Mouse (Mus musculus) lung, postnatal 0 days (tissue): ENCODE data around the gene Gm10024. TPM values are rescaled to one million over a fixed set of nuclear protein-coding genes. Genes with fewer than 3 reads are reported as not detected.
A peak's percentile ranks its signal among the peaks of the same experiment; 100 is the strongest.
"Not testable (repeated sequence)": the region's sequence is repeated elsewhere in the genome, so short reads cannot be mapped to it uniquely, and the experiment has no call there.

Experiments used
- ATAC-seq: fragments of 200-750 bp; cut with Nextera tagmentation; 2 replicates; pipeline ENCODE4 v1.8.0; 2017; ENCODE audit warnings: moderate library complexity
- DNase-seq: peaks from one replicate; pipeline ENCODE4 v3.0.0-alpha.2; 2016; ENCODE audit warnings: low spot score
- H3K27ac ChIP-seq: fragments of 300-500 bp; sonication (generic); 2 replicates; pipeline ENCODE4 v1.5.1; 2014; ENCODE audit warnings: antibody characterized with exemption, mild to moderate bottlenecking, low read length, mixed read lengths
- H3K27me3 ChIP-seq: fragments of 300-500 bp; sonication (generic); replicated peaks from 2 replicates; pipeline ENCODE4 v1.6.1; 2014; ENCODE audit warnings: low read length, mixed read lengths; ENCODE audit not compliant: insufficient read depth
- H3K36me3 ChIP-seq: fragments of 300-500 bp; sonication (generic); 2 replicates; pipeline ENCODE4 v1.6.1; 2014; ENCODE audit warnings: low read length, mixed read lengths; ENCODE audit not compliant: insufficient read depth
- H3K4me1 ChIP-seq: fragments of 300-500 bp; sonication (generic); 2 replicates; pipeline ENCODE4 v1.6.1; 2014; ENCODE audit warnings: antibody characterized with exemption, low read depth, low read length, mixed read lengths; ENCODE audit not compliant: insufficient read depth
- H3K4me2 ChIP-seq: fragments of 300-500 bp; sonication (generic); replicated peaks from 2 replicates; pipeline ENCODE4 v1.6.1; 2014; ENCODE audit warnings: low read depth, mild to moderate bottlenecking, low read length, moderate library complexity, mixed read lengths
- H3K4me3 ChIP-seq: fragments of 300-500 bp; sonication (generic); 2 replicates; pipeline ENCODE4 v1.5.1; 2014; ENCODE audit warnings: low read depth, low read length
- H3K9ac ChIP-seq: fragments of 300-500 bp; sonication (generic); replicated peaks from 2 replicates; pipeline ENCODE4 v1.6.1; 2014; ENCODE audit warnings: low read depth, mild to moderate bottlenecking
- H3K9me3 ChIP-seq: fragments of 300-500 bp; sonication (generic); 2 replicates; pipeline ENCODE4 v1.6.1; 2016; ENCODE audit warnings: low read length, mixed read lengths
- CTCF ChIP-seq: IDR thresholded peaks from 2 replicates; pipeline ENCODE4 v1.5.1; 2016; ENCODE audit warnings: antibody characterized with exemption, mild to moderate bottlenecking
- EP300 ChIP-seq: IDR thresholded peaks from 2 replicates; pipeline ENCODE4 v1.6.1; 2016; ENCODE audit warnings: antibody characterized with exemption, mild to moderate bottlenecking, control low read depth
- whole genome bisulfite sequencing: fragments of 180-500 bp; shearing (Covaris S2); extraction: QIAGEN DNeasy Blood & Tissue Kit; methylation state at CpG from one replicate; pipeline ENCODE4 v1.1.7; 2014; 5-methylcytosine and 5-hydroxymethylcytosine counted together
- polyA plus RNA-seq: library from polyadenylated mRNA; unstranded; fragments of >200 nt; fragmentation: Nextera tagmentation; extraction: Ambion mirVana; gene quantifications from 2 replicates; pipeline ENCODE4 v1.2.1, GENCODE M21; 2015

The Gm10024 gene
- polyA plus RNA-seq, 1 experiment from 2014 or later: not detected

DNA sequence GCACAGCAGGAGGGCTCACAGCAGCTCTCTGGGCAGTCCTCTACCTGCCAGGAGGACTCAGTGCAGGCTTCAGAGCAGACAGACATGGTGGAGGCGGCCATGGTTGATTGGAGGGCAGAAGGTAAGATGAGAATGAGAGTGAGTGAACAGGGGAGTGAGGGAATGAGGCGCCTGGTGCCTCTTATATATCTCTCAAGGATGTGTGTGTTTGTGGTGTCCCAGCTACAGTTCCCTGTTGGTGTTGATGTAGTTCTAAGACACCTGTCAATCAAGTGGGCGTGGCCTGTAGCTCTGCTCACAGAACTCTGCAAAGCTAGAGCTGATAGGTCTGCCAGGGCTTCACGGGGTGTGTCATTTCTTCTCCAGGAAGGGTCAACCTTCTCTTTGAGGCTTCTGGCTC is 14.1 kb upstream of the Gm10024 start, which contains the start of gene Gm9508:
TSS of gene Gm9508 (minus strand) at position 101 of the 400 bp plus-strand sequence.
- Histone ChIP-seq H3K36me3 (no peaks in the 10 kb centered on the region), H3K27ac (no peak within 1 kb of the TSS), H3K4me2 (no peak within 1 kb of the TSS), H3K9ac (no peak within 1 kb of the TSS), H3K4me3 (no peak within 1 kb of the TSS), H3K27me3 (no peaks in the 10 kb centered on the region), H3K4me1 (no peaks in the 10 kb centered on the region), H3K9me3 (no peaks in the 10 kb centered on the region)
- no peak for TF ChIP-seq CTCF
- no peak for TF ChIP-seq EP300
- 19% methylated on average over 4 of the region's 4 CpGs for WGBS
- no peak for DNase-seq
- no peak for ATAC-seq

DNA sequence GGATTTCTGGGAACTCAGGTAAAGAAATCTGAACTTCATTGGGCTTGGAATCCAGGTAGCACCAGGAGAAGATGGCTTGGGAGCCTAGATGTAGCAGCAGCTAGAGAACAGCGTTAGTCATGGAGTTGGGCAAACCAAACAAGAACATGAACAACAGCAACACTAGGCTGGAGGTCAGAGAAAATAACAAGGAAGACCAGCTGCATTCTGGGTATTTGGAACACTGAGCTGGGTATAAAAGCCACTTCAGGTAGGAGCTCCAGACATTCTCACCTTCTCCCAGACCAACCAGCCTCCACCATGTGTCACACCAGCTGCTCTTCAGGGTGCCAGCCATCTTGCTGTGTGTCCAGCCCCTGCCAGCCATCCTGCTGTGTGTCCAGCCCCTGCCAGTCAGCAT is 4.9 kb upstream of the Gm10024 start, which contains the start of gene Gm10272:
TSS of gene Gm10272 (plus strand) at position 301 of the 400 bp plus-strand sequence.
- H3K4me1 ChIP-seq: no peaks in the 10 kb centered on the region
- H3K36me3 ChIP-seq: no peaks in the 10 kb centered on the region
- no peak within 1 kb of the TSS for H3K4me2 ChIP-seq
- H3K9ac ChIP-seq: no peak within 1 kb of the TSS
- no peaks in the 10 kb centered on the region for H3K9me3 ChIP-seq
- no peaks in the 10 kb centered on the region for H3K27me3 ChIP-seq
- DNase-seq (no peak), ATAC-seq (no peak)
- H3K4me3 ChIP-seq: no peak within 1 kb of the TSS
- H3K27ac ChIP-seq: no peak within 1 kb of the TSS
- TF ChIP-seq CTCF: no peak
- no peak for TF ChIP-seq EP300
- 100% methylated on average over 1 of the region's 1 CpGs for WGBS

DNA sequence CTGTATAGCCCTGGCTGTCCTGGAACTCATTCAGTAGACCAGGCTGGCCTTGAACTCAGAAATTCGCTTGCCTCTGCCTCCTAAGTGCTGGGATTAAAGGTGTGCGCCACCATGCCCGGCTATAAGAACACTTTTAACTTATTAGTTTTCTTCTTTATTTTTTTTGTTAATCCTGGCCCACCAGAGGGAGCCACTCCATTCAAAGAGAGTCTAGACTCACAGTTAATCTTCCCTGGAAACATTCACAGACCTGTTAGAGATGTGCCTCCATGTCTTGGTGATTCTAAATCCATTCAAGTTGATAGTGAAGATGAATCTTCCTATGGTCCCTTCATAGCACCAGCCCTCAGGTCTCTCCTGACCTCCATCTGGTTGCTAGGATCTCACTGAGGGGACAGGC is 1.4 kb upstream of the Gm10024 start:
- DNase-seq: no peak
- no peak overlapping the region for H3K27ac ChIP-seq
- TF ChIP-seq CTCF: peak; percentile 26
- no peak for TF ChIP-seq EP300
- no peak overlapping the region for H3K4me3 ChIP-seq
- H3K4me2 ChIP-seq: no peak overlapping the region
- no peak for ATAC-seq
- 63% methylated on average over 3 of the region's 3 CpGs for WGBS
- no peaks in the 10 kb centered on the region for H3K4me1 ChIP-seq
- H3K9ac ChIP-seq: no peak overlapping the region
- H3K36me3 ChIP-seq: no peaks in the 10 kb centered on the region
- no peaks in the 10 kb centered on the region for H3K27me3 ChIP-seq
- no peaks in the 10 kb centered on the region for H3K9me3 ChIP-seq

DNA sequence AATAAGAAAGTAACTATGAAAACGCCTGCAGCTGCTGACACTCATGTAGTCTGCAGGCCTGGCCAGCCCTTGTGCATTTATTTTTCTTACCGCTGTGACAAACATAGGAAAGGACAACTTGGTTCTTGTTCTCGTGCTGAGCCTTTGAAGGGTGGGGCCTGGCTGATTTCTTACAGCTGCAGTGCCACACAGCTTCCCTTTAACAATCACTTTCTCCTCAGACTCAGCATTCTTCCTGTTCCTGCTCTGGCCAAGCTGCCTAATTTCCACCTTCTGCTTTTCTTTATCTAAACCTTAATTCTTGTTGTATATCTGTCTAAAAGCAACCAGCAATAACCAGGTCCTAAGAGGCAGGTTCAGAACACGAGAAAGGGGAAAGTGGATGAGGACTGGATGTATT is 2.5 kb downstream of the Gm10024 start:
- no peaks in the 10 kb centered on the region for H3K27me3 ChIP-seq
- H3K27ac ChIP-seq: no peak overlapping the region
- DNase-seq: no peak
- WGBS: 45% methylated on average over 4 of the region's 4 CpGs
- no peaks in the 10 kb centered on the region for H3K36me3 ChIP-seq
- H3K4me1 ChIP-seq: no peaks in the 10 kb centered on the region
- H3K4me2 ChIP-seq: no peak overlapping the region
- H3K4me3 ChIP-seq: no peak overlapping the region
- no peaks in the 10 kb centered on the region for H3K9me3 ChIP-seq
- TF ChIP-seq EP300 (no peak), CTCF (no peak)
- ATAC-seq: no peak
- H3K9ac ChIP-seq: no peak overlapping the region

DNA sequence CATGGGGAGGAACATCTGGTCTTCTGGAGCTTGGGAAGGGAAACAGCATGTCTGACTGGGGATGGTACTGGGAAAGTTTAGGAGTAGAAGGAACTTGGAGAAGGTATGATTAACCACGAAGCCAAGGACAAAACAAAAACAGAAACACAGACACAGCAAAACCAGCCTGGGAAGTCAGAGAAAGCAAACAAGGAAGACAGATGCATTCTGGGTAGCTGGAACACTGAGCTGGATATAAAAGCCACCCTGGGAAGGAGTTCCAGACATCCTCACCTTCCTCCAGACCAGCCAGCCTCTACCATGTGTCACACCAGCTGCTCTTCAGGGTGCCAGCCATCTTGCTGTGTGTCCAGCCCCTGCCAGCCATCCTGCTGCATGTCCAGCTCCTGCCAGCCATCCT is 4.2 kb downstream of the Gm10024 start, which contains the start of gene Gm10142:
TSS of gene Gm10142 (plus strand) at position 301 of the 400 bp plus-strand sequence.
- no peak for DNase-seq
- H3K9ac ChIP-seq: no peak within 1 kb of the TSS
- H3K4me3 ChIP-seq: no peak within 1 kb of the TSS
- no peak for TF ChIP-seq EP300
- TF ChIP-seq CTCF: no peak
- no peaks in the 10 kb centered on the region for H3K4me1 ChIP-seq
- H3K27me3 ChIP-seq: no peaks in the 10 kb centered on the region
- no peaks in the 10 kb centered on the region for H3K9me3 ChIP-seq
- no peak within 1 kb of the TSS for H3K27ac ChIP-seq
- 65% methylated on average over 1 of the region's 1 CpGs for WGBS
- no peaks in the 10 kb centered on the region for H3K36me3 ChIP-seq
- ATAC-seq: no peak
- H3K4me2 ChIP-seq: no peak within 1 kb of the TSS

DNA sequence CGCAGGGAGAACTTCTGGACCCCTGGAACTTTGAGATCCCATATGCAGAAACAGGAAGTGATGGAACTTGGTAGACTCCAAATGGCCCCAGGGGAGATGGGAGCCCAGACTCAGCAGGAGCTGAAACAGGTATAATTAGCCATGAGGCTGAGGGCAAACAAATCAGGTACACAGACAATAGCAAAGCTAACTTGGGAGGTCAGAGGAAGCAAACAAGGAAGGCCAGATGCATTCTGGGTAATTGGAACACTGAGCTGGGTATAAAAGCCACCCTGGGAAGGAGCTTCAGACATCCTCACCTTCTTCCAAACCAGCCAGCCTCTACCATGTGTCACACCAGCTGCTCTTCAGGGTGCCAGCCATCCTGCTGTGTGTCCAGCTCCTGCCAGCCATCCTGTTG is 9.0 kb downstream of the Gm10024 start, which contains the start of gene Krtap12-1:
TSS of gene Krtap12-1 (plus strand) at position 301 of the 400 bp plus-strand sequence.
- H3K4me3 ChIP-seq, H3K9me3 ChIP-seq, H3K4me1 ChIP-seq, H3K27me3 ChIP-seq, H3K27ac ChIP-seq, DNase-seq, ATAC-seq, H3K36me3 ChIP-seq, H3K4me2 ChIP-seq, H3K9ac ChIP-seq: not testable (repeated sequence)
- WGBS: 73% methylated on average over 1 of the region's 1 CpGs

DNA sequence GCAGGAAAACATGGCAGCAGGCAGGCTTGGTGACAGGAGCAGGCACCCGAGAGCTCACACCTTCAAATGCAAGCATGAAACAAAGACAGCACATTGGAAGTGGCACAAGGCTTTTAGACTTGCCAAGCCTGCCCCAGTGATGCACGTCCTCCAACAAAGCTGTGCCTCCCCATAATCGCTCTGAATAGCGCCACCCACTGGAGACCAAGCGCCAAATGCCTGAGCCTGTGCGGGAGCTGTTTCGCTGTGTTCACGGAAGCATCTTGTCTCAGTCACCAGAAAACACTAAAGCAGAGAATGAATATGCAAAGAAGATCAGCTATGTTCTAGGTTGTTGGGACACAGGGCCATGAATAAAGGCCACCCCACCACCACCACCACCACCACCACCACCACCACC is 13.6 kb downstream of the Gm10024 start:
- H3K27ac ChIP-seq: no peak overlapping the region
- H3K4me2 ChIP-seq: no peak overlapping the region
- H3K4me1 ChIP-seq: no peaks in the 10 kb centered on the region
- no peak overlapping the region for H3K4me3 ChIP-seq
- TF ChIP-seq CTCF (peak; percentile 7; the same call in 1 of the 2 replicates), EP300 (no peak)
- DNase-seq (no peak), ATAC-seq (no peak)
- no peak overlapping the region for H3K9ac ChIP-seq
- no peaks in the 10 kb centered on the region for H3K36me3 ChIP-seq
- H3K9me3 ChIP-seq: no peaks in the 10 kb centered on the region
- WGBS: 70% methylated on average over 8 of the region's 8 CpGs
- no peaks in the 10 kb centered on the region for H3K27me3 ChIP-seq
